In the genomic region with DNA sequence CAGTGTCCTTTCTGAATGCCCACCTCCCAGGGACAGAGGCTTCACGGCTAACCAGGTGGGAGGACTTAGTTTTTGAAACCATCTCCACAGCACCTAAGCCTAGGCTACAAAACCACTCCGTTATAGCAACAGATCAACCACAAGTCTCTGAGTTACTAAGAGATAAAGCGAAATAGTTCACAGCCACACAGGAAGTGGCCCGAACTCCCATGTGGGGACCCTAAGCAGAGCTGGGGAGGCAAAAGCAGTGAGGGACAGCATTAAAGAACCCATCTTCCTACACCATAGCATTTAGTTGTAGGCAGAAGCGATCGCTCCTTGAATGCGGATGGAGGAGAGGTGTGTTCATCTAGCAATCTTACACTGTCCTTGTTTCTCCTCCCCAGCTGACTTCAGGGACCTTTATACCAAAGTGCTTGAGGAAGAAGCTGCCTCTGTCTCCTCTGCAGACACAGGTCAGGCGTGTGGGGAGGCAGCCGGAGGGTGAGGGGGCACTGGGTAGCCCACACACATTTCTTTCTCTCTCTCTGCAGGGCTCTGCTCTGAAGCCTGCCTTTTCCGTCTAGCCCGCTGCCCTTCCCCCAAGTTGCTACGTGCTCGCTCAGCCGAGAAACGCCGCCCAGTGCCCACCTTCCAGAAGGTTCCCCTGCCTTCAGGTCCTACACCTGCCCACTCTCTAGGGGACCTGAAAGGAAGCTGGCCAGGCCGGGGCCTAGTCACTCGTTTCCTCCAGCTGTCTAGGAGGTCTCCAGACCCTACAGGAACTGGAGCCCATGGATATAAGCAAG, we compare ENCODE assay signal across 13 mouse cellular contexts. TPM values are rescaled to one million over a fixed set of nuclear protein-coding genes. Genes with fewer than 3 reads are reported as not detected.
DNase-seq lines count a peak whose midpoint lies in the region; ATAC-seq lines count a peak whose summit lies in the region.
"Had no signal": no experiment of that assay in that cellular context is flagged by ENCODE, and none has a peak within 500 bp of the region (broad histone marks: within the 10 kb centered on the region; RNA-seq: fewer than 3 reads in every experiment).

No protein-coding gene starts in this region.

- peaks cover 58% of the 10 kb centered on the region for H3K4me1 ChIP-seq in forebrain, embryonic 10.5 days
- H3K4me1 ChIP-seq in forebrain, embryonic 13.5 days: peaks cover 27% of the 10 kb centered on the region
- peaks cover 26% of the 10 kb centered on the region for H3K4me1 ChIP-seq in limb, embryonic 15.5 days
- H3K4me1 ChIP-seq in limb, embryonic 10.5 days: peaks cover 48% of the 10 kb centered on the region

- no peaks in the 10 kb centered on the region for H3K9me3 ChIP-seq in forebrain, embryonic 10.5 days
- no peaks in the 10 kb centered on the region for H3K9me3 ChIP-seq in forebrain, embryonic 13.5 days (replicated peaks)
- no peaks in the 10 kb centered on the region for H3K9me3 ChIP-seq in limb, embryonic 15.5 days
- no peaks in the 10 kb centered on the region for H3K9me3 ChIP-seq in limb, embryonic 10.5 days (replicated peaks)
- H3K9me3 ChIP-seq: hindbrain, embryonic 15.5 days; liver, embryonic 13.5 days; neural tube, embryonic 12.5 days had no signal

- DNase-seq in forebrain, embryonic 10.5 days (ENCODE audit: extremely low spot score, low spot score): peak; percentile 14
- DNase-seq in limb, embryonic 10.5 days (ENCODE audit: low spot score): no peak
- peak; percentile 61 for DNase-seq in MEL-GATA-1-ER (ENCODE audit: extremely low read depth, low read depth)
- DNase-seq in splenic B cell, adult 2 months (ENCODE audit: low read depth, low spot score): peak; percentile 52
- no peak for DNase-seq in urinary bladder, adult 18-20 months (ENCODE audit: low spot score in 2 of 2)
- no peak for DNase-seq in layer of hippocampus, adult 18-20 months (ENCODE audit: low spot score in 2 of 2)
- DNase-seq: gastrocnemius, postnatal 25 days; liver, embryonic 13.5 days; right cerebral cortex, postnatal 14 days had no signal

- peaks cover 24% of the 10 kb centered on the region for H3K27me3 ChIP-seq in forebrain, embryonic 10.5 days (ENCODE audit: poor library complexity, severe bottlenecking)
- no peaks in the 10 kb centered on the region for H3K27me3 ChIP-seq in forebrain, embryonic 13.5 days
- no peaks in the 10 kb centered on the region for H3K27me3 ChIP-seq in limb, embryonic 15.5 days
- no peaks in the 10 kb centered on the region for H3K27me3 ChIP-seq in limb, embryonic 10.5 days (ENCODE audit: low read depth, poor library complexity, severe bottlenecking)
- no peaks in the 10 kb centered on the region for H3K27me3 ChIP-seq in splenic B cell, adult 2 months (ENCODE audit: control insufficient read depth, insufficient read depth, low read length, poor library complexity, severe bottlenecking)
- H3K27me3 ChIP-seq: hindbrain, embryonic 15.5 days; neural tube, embryonic 12.5 days had no signal

- no peak overlapping the region; the same call in 1 of the 2 replicates for H3K9ac ChIP-seq in forebrain, embryonic 13.5 days
- 0 out of 2 replicates have a peak overlapping the region, but pooled peaks have one; percentile 5 for H3K9ac ChIP-seq in limb, embryonic 15.5 days
- H3K9ac ChIP-seq: hindbrain, embryonic 15.5 days; liver, embryonic 13.5 days had no signal

- H3K4me3 ChIP-seq in forebrain, embryonic 10.5 days: peak overlapping the region; percentile 30; the same call in 1 of the 2 replicates
- H3K4me3 ChIP-seq in forebrain, embryonic 13.5 days: no peak overlapping the region
- no peak overlapping the region for H3K4me3 ChIP-seq in limb, embryonic 15.5 days
- no peak overlapping the region for H3K4me3 ChIP-seq in limb, embryonic 10.5 days
- H3K4me3 ChIP-seq: hindbrain, embryonic 15.5 days; liver, embryonic 13.5 days; neural tube, embryonic 12.5 days had no signal

- no peak for ATAC-seq in forebrain, embryonic 13.5 days
- no peak for ATAC-seq in limb, embryonic 15.5 days (ENCODE audit: insufficient number of reproducible peaks, low FRiP score, low TSS enrichment, low read depth)

- 61% methylated on average over 18 of the region's 18 CpGs for WGBS in forebrain, embryonic 10.5 days
- WGBS in forebrain, embryonic 13.5 days: 56% methylated on average over 18 of the region's 18 CpGs
- 80% methylated on average over 18 of the region's 18 CpGs for WGBS in limb, embryonic 15.5 days
- WGBS in limb, embryonic 10.5 days: 81% methylated on average over 18 of the region's 18 CpGs

- peaks cover 13% of the 10 kb centered on the region for H3K36me3 ChIP-seq in forebrain, embryonic 10.5 days (replicated peaks)
- peaks cover 16% of the 10 kb centered on the region; the same call in 1 of the 2 replicates for H3K36me3 ChIP-seq in forebrain, embryonic 13.5 days (ENCODE audit: poor library complexity, severe bottlenecking)
- H3K36me3 ChIP-seq in limb, embryonic 15.5 days: peaks cover 26% of the 10 kb centered on the region
- peaks cover 27% of the 10 kb centered on the region for H3K36me3 ChIP-seq in limb, embryonic 10.5 days
- H3K36me3 ChIP-seq in splenic B cell, adult 2 months (ENCODE audit: control insufficient read depth, insufficient read depth, low read length, poor library complexity, severe bottlenecking): no peaks in the 10 kb centered on the region

- no peak overlapping the region for H3K4me2 ChIP-seq in forebrain, embryonic 13.5 days
- no peak overlapping the region for H3K4me2 ChIP-seq in limb, embryonic 15.5 days
- H3K4me2 ChIP-seq: hindbrain, embryonic 15.5 days; liver, embryonic 13.5 days had no signal

- H3K27ac ChIP-seq in forebrain, embryonic 10.5 days: peak overlapping the region; percentile 65
- no peak overlapping the region for H3K27ac ChIP-seq in forebrain, embryonic 13.5 days
- no peak overlapping the region for H3K27ac ChIP-seq in limb, embryonic 15.5 days
- H3K27ac ChIP-seq in limb, embryonic 10.5 days: no peak overlapping the region
- H3K27ac ChIP-seq: hindbrain, embryonic 15.5 days; liver, embryonic 13.5 days; neural tube, embryonic 12.5 days had no signal

RNA-seq across cellular contexts. Expression of gene Fam189b, which starts 4.9 kb away (rescaled TPM):
- 25.1 and 25.6 TPM in 2 replicates for polyA plus RNA-seq in forebrain, embryonic 10.5 days (2016; fragmentation: Nextera tagmentation; extraction: Ambion mirVana)
- polyA plus RNA-seq in forebrain, embryonic 13.5 days (2015; fragmentation: Nextera tagmentation; extraction: Ambion mirVana): 15.1 and 23.0 TPM in 2 replicates
- polyA plus RNA-seq in limb, embryonic 15.5 days (2015; fragmentation: Nextera tagmentation; extraction: Ambion mirVana): 31.4 and 34.0 TPM in 2 replicates
- polyA plus RNA-seq in limb, embryonic 10.5 days (2016; fragmentation: Nextera tagmentation; extraction: Ambion mirVana): 32.2 and 35.0 TPM in 2 replicates
- total RNA-seq in layer of hippocampus, adult 18-20 months (2021): 10 to 100 TPM; 49.0 to 59.9 TPM

RNA-seq across cellular contexts. Expression of gene Scamp3, which starts 10.6 kb away (rescaled TPM):
- polyA plus RNA-seq in forebrain, embryonic 10.5 days (2016; fragmentation: Nextera tagmentation; extraction: Ambion mirVana): 100 and 103 TPM in 2 replicates
- polyA plus RNA-seq in forebrain, embryonic 13.5 days (2015; fragmentation: Nextera tagmentation; extraction: Ambion mirVana): 102 and 109 TPM in 2 replicates
- polyA plus RNA-seq in limb, embryonic 15.5 days (2015; fragmentation: Nextera tagmentation; extraction: Ambion mirVana): 101 and 115 TPM in 2 replicates
- 115 and 119 TPM in 2 replicates for polyA plus RNA-seq in limb, embryonic 10.5 days (2016; fragmentation: Nextera tagmentation; extraction: Ambion mirVana)
- 10 to 100 TPM; 68.5 to 69.8 TPM for total RNA-seq in layer of hippocampus, adult 18-20 months (2021)

RNA-seq across cellular contexts. Expression of gene Gba, which starts 14.8 kb away (rescaled TPM):
- polyA plus RNA-seq in forebrain, embryonic 10.5 days (2016; fragmentation: Nextera tagmentation; extraction: Ambion mirVana): 34.2 and 34.7 TPM in 2 replicates
- 34.6 and 36.3 TPM in 2 replicates for polyA plus RNA-seq in forebrain, embryonic 13.5 days (2015; fragmentation: Nextera tagmentation; extraction: Ambion mirVana)
- 62.5 and 70.9 TPM in 2 replicates for polyA plus RNA-seq in limb, embryonic 15.5 days (2015; fragmentation: Nextera tagmentation; extraction: Ambion mirVana)
- 34.8 and 34.9 TPM in 2 replicates for polyA plus RNA-seq in limb, embryonic 10.5 days (2016; fragmentation: Nextera tagmentation; extraction: Ambion mirVana)
- total RNA-seq in layer of hippocampus, adult 18-20 months (2021): 10 to 100 TPM; 57.3 to 59.9 TPM

RNA-seq across cellular contexts. Expression of gene Clk2, which starts 23.3 kb away (rescaled TPM):
- 33.7 and 34.2 TPM in 2 replicates for polyA plus RNA-seq in forebrain, embryonic 10.5 days (2016; fragmentation: Nextera tagmentation; extraction: Ambion mirVana)
- 25.0 and 26.2 TPM in 2 replicates for polyA plus RNA-seq in forebrain, embryonic 13.5 days (2015; fragmentation: Nextera tagmentation; extraction: Ambion mirVana)
- polyA plus RNA-seq in limb, embryonic 15.5 days (2015; fragmentation: Nextera tagmentation; extraction: Ambion mirVana): 23.9 and 25.0 TPM in 2 replicates
- 40.1 and 44.8 TPM in 2 replicates for polyA plus RNA-seq in limb, embryonic 10.5 days (2016; fragmentation: Nextera tagmentation; extraction: Ambion mirVana)
- total RNA-seq in layer of hippocampus, adult 18-20 months (2021): 10 to 100 TPM; 42.3 to 43.5 TPM

RNA-seq across cellular contexts. Expression of gene Thbs3, which starts 27.1 kb away (rescaled TPM):
- polyA plus RNA-seq in forebrain, embryonic 10.5 days (2016; fragmentation: Nextera tagmentation; extraction: Ambion mirVana): 65.8 and 78.2 TPM in 2 replicates
- polyA plus RNA-seq in forebrain, embryonic 13.5 days (2015; fragmentation: Nextera tagmentation; extraction: Ambion mirVana): 79.2 and 96.1 TPM in 2 replicates
- 94.0 and 116 TPM in 2 replicates for polyA plus RNA-seq in limb, embryonic 15.5 days (2015; fragmentation: Nextera tagmentation; extraction: Ambion mirVana)
- polyA plus RNA-seq in limb, embryonic 10.5 days (2016; fragmentation: Nextera tagmentation; extraction: Ambion mirVana): 12.2 and 26.8 TPM in 2 replicates
- 10 to 100 TPM; 30.5 to 30.7 TPM for total RNA-seq in layer of hippocampus, adult 18-20 months (2021)

Comparison
In these comparisons a context has a peak if more than half of its experiments do, and no peak if none do; other contexts are left out.
1. DNase-seq: peak in forebrain, embryonic 10.5 days (single experiment), MEL-GATA-1-ER (single experiment) and splenic B cell, adult 2 months (single experiment); none in limb, embryonic 10.5 days (single experiment), urinary bladder, adult 18-20 months (0 of 2) and layer of hippocampus, adult 18-20 months (0 of 2).